Mouse (Mus musculus): ENCODE results near the gene Marc1. TPM values are rescaled to one million over a fixed set of nuclear protein-coding genes. Genes with fewer than 3 reads are reported as not detected.
A peak's percentile ranks its signal among the peaks of the same experiment; 100 is the strongest.

Marc1 gene
- polyA plus RNA-seq (2015; fragmentation: Nextera tagmentation; extraction: Ambion mirVana): 0.31 TPM in 1 of 2 replicates, not detected in the other

DNA sequence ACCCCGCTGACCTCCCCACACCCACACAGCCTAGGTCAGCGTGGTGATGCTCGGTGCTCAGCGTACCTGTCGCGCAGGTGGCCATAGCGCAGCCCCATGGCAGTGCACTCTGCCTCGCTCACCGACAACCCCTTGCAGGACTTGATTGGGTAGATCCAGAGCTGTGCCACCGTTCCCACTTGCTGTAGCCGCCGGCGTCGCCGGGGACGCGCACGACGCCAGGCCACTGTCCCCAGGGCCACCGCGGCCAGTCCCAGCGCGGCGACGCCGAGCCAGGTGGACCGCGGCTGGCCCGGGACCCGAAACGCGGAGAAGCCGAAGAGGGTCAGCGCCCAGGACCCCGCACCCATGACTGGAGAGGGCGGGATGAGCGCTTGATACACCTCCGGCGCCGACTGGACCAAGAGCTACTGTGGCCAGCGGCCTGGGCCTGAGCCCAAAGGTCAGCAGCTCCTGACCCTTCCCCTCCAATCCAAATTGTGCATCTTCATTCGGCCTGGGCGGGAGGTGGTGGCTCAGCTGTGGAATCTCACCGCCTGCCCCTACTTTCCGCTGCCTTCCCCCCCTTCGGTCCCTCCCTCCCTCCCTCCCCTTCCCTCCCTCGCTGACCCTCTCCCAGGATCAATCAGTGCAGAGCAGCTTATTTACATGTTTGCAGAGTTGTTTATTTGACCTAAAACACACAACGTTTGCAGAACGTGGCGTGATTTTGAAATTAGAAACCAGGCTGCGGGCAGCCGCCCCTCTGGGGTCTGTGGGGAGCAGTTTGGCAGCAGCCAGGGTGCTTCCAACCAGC, at the start of gene Marc1:
Gene Marc1, minus strand, starts transcription at position 534 of the 796 bp plus-strand sequence.
- 11% methylated on average over 52 of the region's 52 CpGs for WGBS
- peak; percentile 71 for ATAC-seq (ENCODE audit: low FRiP score, low read depth)

DNA sequence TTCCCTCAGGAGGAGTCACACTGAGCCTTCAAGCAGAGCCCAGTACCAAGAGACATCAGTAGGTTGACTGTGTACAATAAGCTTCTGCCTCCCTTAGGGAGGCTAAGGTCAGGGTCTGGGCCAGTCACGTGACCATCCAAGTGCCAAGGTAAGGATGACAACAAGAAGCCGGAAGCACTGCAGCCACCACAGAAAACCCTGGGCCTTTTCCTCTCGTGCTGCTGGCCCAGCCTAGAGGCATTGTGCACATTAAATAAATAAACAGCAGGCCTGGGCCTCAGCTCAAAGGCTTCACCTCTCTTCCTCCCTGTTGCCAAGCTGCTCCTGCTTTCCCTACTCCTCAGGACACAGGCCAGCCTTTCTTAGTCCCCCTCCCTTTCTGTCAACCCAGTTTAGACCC, 49.2 kb upstream of the Marc1 start:
- no peaks in the 10 kb centered on the region for H3K36me3 ChIP-seq
- no peaks in the 10 kb centered on the region for H3K27me3 ChIP-seq
- H3K4me2 ChIP-seq: no peak overlapping the region
- H3K27ac ChIP-seq (replicated peaks): no peak overlapping the region
- H3K9ac ChIP-seq: no peak overlapping the region
- no peak for ATAC-seq (ENCODE audit: low FRiP score, low read depth)
- no peaks in the 10 kb centered on the region for H3K4me1 ChIP-seq (replicated peaks)
- H3K9me3 ChIP-seq: no peaks in the 10 kb centered on the region
- 64% methylated on average over 3 of the region's 3 CpGs for WGBS
- H3K4me3 ChIP-seq: no peak overlapping the region

More for the DNA sequence above, at the start of gene Marc1:
- Histone ChIP-seq H3K27me3 (peaks cover 6% of the 10 kb centered on the region; the same call in 1 of the 2 replicates), H3K9me3 (no peaks in the 10 kb centered on the region), H3K36me3 (peaks cover 13% of the 10 kb centered on the region), H3K4me3 (peak within 1 kb of the TSS; percentile 31), H3K9ac (peak within 1 kb of the TSS; percentile 5; the same call in 1 of the 2 replicates), H3K4me1 (replicated peaks) (peaks cover 10% of the 10 kb centered on the region), H3K27ac (replicated peaks) (no peak within 1 kb of the TSS), H3K4me2 (peak within 1 kb of the TSS; percentile 71)

DNA sequence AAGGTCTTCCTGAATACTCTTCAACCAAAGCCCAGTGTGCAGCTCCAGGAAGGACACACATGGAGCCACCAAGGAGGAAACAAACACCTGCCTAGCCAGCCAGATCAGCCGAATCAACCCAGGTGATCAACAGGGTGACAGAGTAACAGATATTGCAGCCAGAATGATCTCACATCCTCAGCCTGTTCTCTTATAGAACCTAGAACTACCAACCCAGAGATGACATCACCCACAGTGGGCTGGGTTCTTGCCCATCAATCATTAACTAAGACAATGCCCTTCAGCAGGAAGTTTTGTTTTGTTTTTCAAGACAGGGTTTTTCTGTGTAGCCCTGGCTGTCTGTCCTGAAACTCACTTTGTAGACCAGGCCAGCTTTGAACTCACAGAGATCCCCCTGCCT, 47.1 kb upstream of the Marc1 start:
- Histone ChIP-seq H3K36me3 (no peaks in the 10 kb centered on the region), H3K9me3 (no peaks in the 10 kb centered on the region), H3K4me3 (no peak overlapping the region), H3K4me1 (replicated peaks) (no peaks in the 10 kb centered on the region), H3K27ac (replicated peaks) (no peak overlapping the region), H3K27me3 (no peaks in the 10 kb centered on the region), H3K9ac (no peak overlapping the region), H3K4me2 (no peak overlapping the region)
- ATAC-seq (ENCODE audit: low FRiP score, low read depth): no peak
- 75% methylated on average over 1 of the region's 1 CpGs for WGBS

DNA sequence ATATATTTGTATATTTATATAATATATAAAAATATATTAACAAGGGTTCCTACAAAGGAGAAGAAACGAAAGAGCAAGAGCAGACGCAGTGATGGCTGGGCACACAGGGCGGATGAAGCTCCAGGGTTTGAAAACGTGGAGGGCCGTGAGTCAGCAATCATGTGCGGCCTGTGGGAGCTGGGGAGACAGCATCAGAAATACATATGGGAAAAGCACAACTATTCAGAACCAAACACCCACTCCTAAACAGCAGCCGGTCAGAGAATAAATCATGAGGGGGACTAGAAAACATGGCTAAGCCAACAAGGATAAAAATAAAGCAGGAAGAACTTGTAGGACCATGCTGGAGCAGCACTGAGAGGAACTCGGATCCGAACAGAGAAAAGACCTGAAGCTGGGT, 46.1 kb upstream of the Marc1 start:
- H3K27me3 ChIP-seq: no peaks in the 10 kb centered on the region
- H3K4me2 ChIP-seq: no peak overlapping the region
- H3K9me3 ChIP-seq: no peaks in the 10 kb centered on the region
- ATAC-seq (ENCODE audit: low FRiP score, low read depth): no peak
- no peak overlapping the region for H3K27ac ChIP-seq (replicated peaks)
- H3K4me3 ChIP-seq: no peak overlapping the region
- peaks cover 4% of the 10 kb centered on the region for H3K4me1 ChIP-seq (replicated peaks)
- H3K9ac ChIP-seq: no peak overlapping the region
- H3K36me3 ChIP-seq: no peaks in the 10 kb centered on the region
- 94% methylated on average over 9 of the region's 9 CpGs for WGBS

DNA sequence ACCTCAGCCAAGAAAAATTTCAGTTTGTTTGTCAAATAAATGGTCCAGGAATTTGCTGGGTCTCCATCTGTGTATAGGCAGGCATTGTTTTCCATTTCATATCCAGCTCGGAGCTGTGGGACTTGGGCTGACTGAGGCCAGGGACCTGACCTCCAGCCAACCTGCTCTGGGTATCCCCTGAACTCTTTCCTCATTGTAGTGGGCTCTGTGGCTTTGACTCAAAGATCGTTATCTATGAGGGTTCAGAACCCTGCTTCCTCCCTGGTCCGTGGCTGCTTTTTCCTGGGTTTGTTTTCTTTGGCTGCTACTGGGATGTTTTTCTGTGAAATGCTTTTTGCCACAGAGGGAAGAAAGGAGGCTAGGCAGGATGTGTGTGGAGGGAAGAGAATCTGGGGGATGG, 42.8 kb upstream of the Marc1 start:
- Histone ChIP-seq H3K27me3 (peaks cover 4% of the 10 kb centered on the region; the same call in 1 of the 2 replicates), H3K9me3 (no peaks in the 10 kb centered on the region), H3K9ac (no peak overlapping the region), H3K27ac (replicated peaks) (0 out of 2 replicates have a peak overlapping the region, but pooled peaks have one; percentile 17), H3K4me1 (replicated peaks) (peaks cover 11% of the 10 kb centered on the region), H3K36me3 (no peaks in the 10 kb centered on the region), H3K4me2 (no peak overlapping the region), H3K4me3 (no peak overlapping the region)
- ATAC-seq (ENCODE audit: low FRiP score, low read depth): no peak
- 61% methylated on average over 3 of the region's 3 CpGs for WGBS

DNA sequence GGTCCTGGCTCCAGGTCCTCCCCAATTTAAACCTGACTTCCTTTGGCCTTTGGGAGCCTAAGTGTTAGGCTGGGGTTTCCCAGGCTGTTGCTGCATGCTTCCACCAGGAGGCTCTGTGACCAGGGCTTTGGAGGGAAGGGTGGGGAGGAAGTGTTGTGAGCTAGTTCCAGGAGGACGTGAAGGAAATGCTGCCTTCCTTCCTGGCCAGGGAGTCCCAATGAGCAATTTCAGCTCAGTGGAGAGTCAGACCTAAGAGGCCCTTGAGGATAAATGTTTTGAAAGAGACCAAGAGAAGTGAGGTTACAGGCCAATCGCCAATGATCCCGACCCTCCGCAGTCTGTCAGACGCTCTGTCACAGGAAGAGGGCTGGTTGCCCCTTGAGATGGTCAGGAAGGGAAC, 42.2 kb upstream of the Marc1 start:
- H3K4me1 ChIP-seq (replicated peaks): peaks cover 11% of the 10 kb centered on the region
- no peak overlapping the region for H3K4me3 ChIP-seq
- H3K36me3 ChIP-seq: no peaks in the 10 kb centered on the region
- WGBS: 33% methylated on average over 5 of the region's 5 CpGs
- no peaks in the 10 kb centered on the region for H3K9me3 ChIP-seq
- H3K27ac ChIP-seq (replicated peaks): 0 out of 2 replicates have a peak overlapping the region, but pooled peaks have one; percentile 17
- H3K9ac ChIP-seq: no peak overlapping the region
- peaks cover 4% of the 10 kb centered on the region; the same call in 1 of the 2 replicates for H3K27me3 ChIP-seq
- H3K4me2 ChIP-seq: 0 out of 2 replicates have a peak overlapping the region, but pooled peaks have one; percentile 22
- no peak for ATAC-seq (ENCODE audit: low FRiP score, low read depth)

DNA sequence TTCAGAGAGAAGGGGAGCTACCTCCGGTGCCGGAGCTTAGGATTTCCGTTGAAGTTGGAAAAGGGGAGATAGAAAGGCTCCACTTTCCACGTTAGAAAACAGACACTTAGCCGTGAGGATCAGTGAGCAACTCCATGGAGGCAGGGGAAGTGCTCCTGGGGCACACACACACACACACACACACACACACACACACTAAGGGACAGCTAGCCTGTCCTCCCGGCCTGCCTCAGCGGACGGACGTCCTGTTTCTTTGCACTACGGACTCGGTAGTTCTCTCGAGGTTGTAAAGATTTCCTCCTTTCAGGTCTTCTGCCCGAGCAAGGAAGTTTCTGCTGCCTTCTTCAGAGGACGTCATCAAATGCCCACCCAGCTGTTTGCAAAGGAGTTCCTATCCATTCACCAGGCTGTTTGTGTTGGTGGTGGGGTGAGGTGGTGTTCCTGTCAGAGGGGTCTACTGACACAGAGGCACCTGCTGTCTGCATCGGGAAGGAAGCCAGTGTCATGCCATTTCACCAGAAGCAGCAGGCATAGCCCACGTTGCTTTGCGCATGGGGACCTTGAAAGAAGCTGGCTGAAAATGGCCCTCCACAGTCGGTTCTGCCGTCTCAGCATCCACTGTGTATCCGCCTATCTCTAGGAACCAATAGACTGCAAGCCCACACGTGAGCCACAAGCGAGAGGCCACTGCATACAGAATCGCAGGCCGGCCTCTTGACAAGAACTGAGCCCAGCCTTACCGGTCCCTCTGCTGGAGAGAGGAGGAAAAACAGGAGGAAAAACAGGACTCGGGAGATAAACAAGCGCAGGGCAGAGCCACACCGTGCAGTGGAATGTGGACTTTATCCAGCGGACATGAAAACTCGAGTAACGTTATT, 40.9 kb upstream of the Marc1 start:
- H3K27ac ChIP-seq (replicated peaks): peak overlapping the region; percentile 63
- no peak overlapping the region for H3K9ac ChIP-seq
- no peaks in the 10 kb centered on the region for H3K9me3 ChIP-seq
- WGBS: 19% methylated on average over 31 of the region's 31 CpGs
- peak overlapping the region; percentile 18; the same call in 1 of the 2 replicates for H3K4me3 ChIP-seq
- peak overlapping the region; percentile 51 for H3K4me2 ChIP-seq
- peak; percentile 90 for ATAC-seq (ENCODE audit: low FRiP score, low read depth)
- peaks cover 12% of the 10 kb centered on the region for H3K4me1 ChIP-seq (replicated peaks)
- peaks cover 7% of the 10 kb centered on the region; the same call in 1 of the 2 replicates for H3K27me3 ChIP-seq
- no peaks in the 10 kb centered on the region for H3K36me3 ChIP-seq

DNA sequence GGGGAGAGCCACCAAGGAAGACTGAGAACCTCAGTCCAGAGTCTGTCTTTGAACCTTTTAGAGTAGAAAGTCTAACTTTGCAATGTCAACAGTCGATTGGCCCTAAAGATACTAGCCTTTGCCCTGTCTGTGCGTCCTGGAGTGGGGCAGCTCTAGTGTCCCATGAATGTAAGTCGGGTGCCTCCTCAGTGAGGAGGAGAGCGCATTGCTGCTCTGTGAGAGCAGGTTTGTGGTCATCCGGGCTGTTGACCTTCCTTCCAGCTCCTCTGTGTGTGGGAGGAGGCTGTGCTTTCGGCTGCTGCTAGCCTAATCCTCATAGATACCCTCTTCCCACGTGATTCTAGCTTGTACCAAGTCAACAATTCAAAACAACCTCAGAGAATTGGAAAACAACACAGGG, 40.1 kb upstream of the Marc1 start:
- 49% methylated on average over 7 of the region's 7 CpGs for WGBS
- Histone ChIP-seq H3K36me3 (no peaks in the 10 kb centered on the region), H3K9me3 (no peaks in the 10 kb centered on the region), H3K27ac (replicated peaks) (no peak overlapping the region), H3K4me1 (replicated peaks) (peaks cover 20% of the 10 kb centered on the region), H3K4me2 (no peak overlapping the region), H3K9ac (no peak overlapping the region), H3K4me3 (no peak overlapping the region), H3K27me3 (peaks cover 7% of the 10 kb centered on the region; the same call in 1 of the 2 replicates)
- ATAC-seq (ENCODE audit: low FRiP score, low read depth): no peak

DNA sequence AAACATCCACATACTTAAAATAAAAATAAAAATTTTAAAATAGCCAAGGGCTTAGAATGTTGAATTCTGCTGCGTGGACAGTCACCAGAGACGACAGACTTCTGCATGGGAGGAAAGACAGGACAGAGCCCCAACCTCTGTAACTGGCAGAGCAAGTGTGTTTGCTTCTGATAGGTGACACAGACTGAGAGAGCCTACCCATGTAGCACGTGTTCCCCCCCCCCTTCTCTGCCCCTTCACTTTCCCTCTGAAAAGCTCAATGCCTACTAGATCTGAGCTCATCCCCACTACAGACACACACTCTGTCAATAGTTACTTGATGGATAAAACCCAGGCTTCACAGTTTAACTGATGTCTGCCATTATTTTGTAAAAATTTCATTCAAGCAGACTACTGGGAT, 35.9 kb upstream of the Marc1 start:
- Histone ChIP-seq H3K4me1 (replicated peaks) (peaks cover 30% of the 10 kb centered on the region), H3K36me3 (no peaks in the 10 kb centered on the region), H3K9me3 (no peaks in the 10 kb centered on the region), H3K4me3 (no peak overlapping the region), H3K27ac (replicated peaks) (no peak overlapping the region), H3K4me2 (peak overlapping the region; percentile 73), H3K9ac (no peak overlapping the region), H3K27me3 (peaks cover 7% of the 10 kb centered on the region; the same call in 1 of the 2 replicates)
- WGBS: 62% methylated on average over 3 of the region's 3 CpGs
- no peak for ATAC-seq (ENCODE audit: low FRiP score, low read depth)

DNA sequence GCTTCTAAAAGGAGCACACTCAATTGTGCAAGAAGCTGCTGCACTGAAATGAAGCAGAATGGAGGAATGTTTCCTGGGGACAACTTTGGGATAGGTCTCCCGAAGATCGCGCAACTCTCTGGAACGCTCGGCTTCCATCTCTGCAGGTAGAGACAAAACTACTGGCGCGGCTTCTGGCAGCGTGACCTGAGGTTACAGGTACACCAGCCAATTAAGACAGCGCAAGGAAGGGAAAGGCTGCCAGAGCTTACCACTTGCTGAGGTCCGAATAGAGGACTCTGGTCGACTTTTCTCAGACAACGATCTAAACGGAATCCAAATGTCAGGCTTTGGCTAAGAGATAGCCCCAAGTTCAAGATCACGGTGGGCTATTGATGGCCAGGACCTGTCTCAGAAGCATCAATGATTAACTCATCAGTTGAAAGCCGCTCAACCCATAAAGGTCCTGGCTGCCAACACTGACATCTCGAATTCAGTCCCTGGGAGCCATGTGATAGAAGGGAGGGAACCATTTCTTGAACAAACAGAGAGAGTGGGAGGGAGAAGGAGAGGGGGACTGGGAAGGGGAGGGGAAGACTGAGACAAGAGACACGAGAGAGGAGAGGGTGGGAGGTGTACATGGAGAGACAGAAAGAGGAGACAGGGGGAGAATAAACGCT, 35.1 kb upstream of the Marc1 start, which contains the start of gene Marc2:
Gene Marc2, minus strand, starts transcription at position 360 of the 659 bp plus-strand sequence.
- ATAC-seq (ENCODE audit: low FRiP score, low read depth): peak; percentile 27
- Histone ChIP-seq H3K4me2 (peak within 1 kb of the TSS; percentile 73), H3K27me3 (peaks cover 5% of the 10 kb centered on the region; the same call in 1 of the 2 replicates), H3K4me1 (replicated peaks) (peaks cover 28% of the 10 kb centered on the region), H3K9me3 (no peaks in the 10 kb centered on the region), H3K36me3 (no peaks in the 10 kb centered on the region), H3K9ac (peak within 1 kb of the TSS; percentile 76), H3K27ac (replicated peaks) (peak within 1 kb of the TSS; percentile 73), H3K4me3 (peak within 1 kb of the TSS; percentile 78)
- 2% methylated on average over 18 of the region's 18 CpGs for WGBS

Measured in hindbrain, embryonic 15.5 days (tissue).